Mouse (Mus musculus): Measurements from ENCODE around the gene Gnb2. TPM values are rescaled to one million over a fixed set of nuclear protein-coding genes. Genes with fewer than 3 reads are reported as not detected.

Gnb2 gene
- polyA plus RNA-seq, 1 experiment from 2014 or later: 417 TPM

GRCm38 (mm10) chr5:137526192-137526936 is 6.9 kb downstream of the Gnb2 start:
- peak overlapping the region; percentile 81 for H3K27ac ChIP-seq
- no peak overlapping the region for H3K4me3 ChIP-seq (replicated peaks)
- H3K4me2 ChIP-seq: no peak overlapping the region
- H3K27me3 ChIP-seq: no peaks in the 10 kb centered on the region
- ATAC-seq (ENCODE audit: low FRiP score): no peak
- peaks cover 86% of the 10 kb centered on the region for H3K36me3 ChIP-seq (replicated peaks)
- peak overlapping the region; percentile 21; the same call in 1 of the 2 replicates for H3K9ac ChIP-seq
- 45% methylated on average over 16 of the region's 16 CpGs for WGBS
- no peaks in the 10 kb centered on the region for H3K9me3 ChIP-seq
- peaks cover 42% of the 10 kb centered on the region for H3K4me1 ChIP-seq

- Histone ChIP-seq H3K9me3 (no peaks in the 10 kb centered on the region), H3K4me2 (no peak overlapping the region), H3K27ac (peak overlapping the region; percentile 66), H3K4me1 (peaks cover 39% of the 10 kb centered on the region), H3K4me3 (replicated peaks) (no peak overlapping the region), H3K36me3 (replicated peaks) (peaks cover 95% of the 10 kb centered on the region), H3K27me3 (no peaks in the 10 kb centered on the region), H3K9ac (no peak overlapping the region)
- 76% methylated on average over 16 of the region's 16 CpGs for WGBS
- no peak for ATAC-seq (ENCODE audit: low FRiP score)
Observed at GRCm38 (mm10) chr5:137525511-137525910, 7.8 kb downstream of the Gnb2 start.

GRCm38 (mm10) chr5:137524671-137525070 is 8.6 kb downstream of the Gnb2 start:
- Histone ChIP-seq H3K4me1 (peaks cover 30% of the 10 kb centered on the region), H3K27ac (peak overlapping the region; percentile 66; the same call in 1 of the 2 replicates), H3K27me3 (no peaks in the 10 kb centered on the region), H3K9ac (no peak overlapping the region), H3K4me2 (no peak overlapping the region), H3K4me3 (replicated peaks) (no peak overlapping the region), H3K9me3 (no peaks in the 10 kb centered on the region), H3K36me3 (replicated peaks) (peaks cover 98% of the 10 kb centered on the region)
- 87% methylated on average over 13 of the region's 13 CpGs for WGBS
- no peak for ATAC-seq (ENCODE audit: low FRiP score)

GRCm38 (mm10) chr5:137524251-137524515 is 9.1 kb downstream of the Gnb2 start:
- peaks cover 98% of the 10 kb centered on the region for H3K36me3 ChIP-seq (replicated peaks)
- no peaks in the 10 kb centered on the region for H3K9me3 ChIP-seq
- H3K27ac ChIP-seq: peak overlapping the region; percentile 56; the same call in 1 of the 2 replicates
- H3K27me3 ChIP-seq: no peaks in the 10 kb centered on the region
- H3K9ac ChIP-seq: no peak overlapping the region
- no peak for ATAC-seq (ENCODE audit: low FRiP score)
- H3K4me1 ChIP-seq: peaks cover 25% of the 10 kb centered on the region
- 94% methylated on average over 8 of the region's 8 CpGs for WGBS
- H3K4me2 ChIP-seq: no peak overlapping the region
- no peak overlapping the region for H3K4me3 ChIP-seq (replicated peaks)

- H3K27ac ChIP-seq: peak overlapping the region; percentile 56; the same call in 1 of the 2 replicates
- H3K4me2 ChIP-seq: no peak overlapping the region
- no peaks in the 10 kb centered on the region for H3K9me3 ChIP-seq
- no peak overlapping the region; the same call in 1 of the 2 replicates for H3K4me3 ChIP-seq (replicated peaks)
- WGBS: 84% methylated on average over 25 of the region's 25 CpGs
- no peak for ATAC-seq (ENCODE audit: low FRiP score)
- no peak overlapping the region for H3K9ac ChIP-seq
- no peaks in the 10 kb centered on the region for H3K27me3 ChIP-seq
- peaks cover 25% of the 10 kb centered on the region for H3K4me1 ChIP-seq
- H3K36me3 ChIP-seq (replicated peaks): peaks cover 98% of the 10 kb centered on the region
Observed at GRCm38 (mm10) chr5:137523396-137524250, 9.7 kb downstream of the Gnb2 start.

- Histone ChIP-seq H3K9ac (no peak overlapping the region), H3K4me2 (no peak overlapping the region), H3K27ac (no peak overlapping the region), H3K36me3 (replicated peaks) (peaks cover 92% of the 10 kb centered on the region), H3K27me3 (no peaks in the 10 kb centered on the region), H3K9me3 (no peaks in the 10 kb centered on the region), H3K4me3 (replicated peaks) (no peak overlapping the region), H3K4me1 (peaks cover 24% of the 10 kb centered on the region)
- no peak for ATAC-seq (ENCODE audit: low FRiP score)
- 76% methylated on average over 11 of the region's 11 CpGs for WGBS
Observed at GRCm38 (mm10) chr5:137522711-137523110, 10.6 kb downstream of the Gnb2 start.

GRCm38 (mm10) chr5:137521861-137522260 is 11.4 kb downstream of the Gnb2 start:
- no peaks in the 10 kb centered on the region for H3K9me3 ChIP-seq
- no peak overlapping the region for H3K9ac ChIP-seq
- H3K4me2 ChIP-seq: no peak overlapping the region
- peaks cover 88% of the 10 kb centered on the region for H3K36me3 ChIP-seq (replicated peaks)
- no peaks in the 10 kb centered on the region for H3K27me3 ChIP-seq
- no peak overlapping the region for H3K4me3 ChIP-seq (replicated peaks)
- no peak for ATAC-seq (ENCODE audit: low FRiP score)
- no peak overlapping the region for H3K27ac ChIP-seq
- H3K4me1 ChIP-seq: peaks cover 17% of the 10 kb centered on the region
- 82% methylated on average over 9 of the region's 9 CpGs for WGBS

- Histone ChIP-seq H3K4me3 (replicated peaks) (no peak overlapping the region), H3K9me3 (no peaks in the 10 kb centered on the region), H3K4me2 (no peak overlapping the region), H3K4me1 (peaks cover 8% of the 10 kb centered on the region), H3K9ac (no peak overlapping the region; the same call in 1 of the 2 replicates), H3K27ac (no peak overlapping the region), H3K27me3 (no peaks in the 10 kb centered on the region), H3K36me3 (replicated peaks) (peaks cover 70% of the 10 kb centered on the region)
- no peak for ATAC-seq (ENCODE audit: low FRiP score)
- WGBS: 95% methylated on average over 27 of the region's 27 CpGs
Observed at GRCm38 (mm10) chr5:137519691-137520550, 13.4 kb downstream of the Gnb2 start.

- no peaks in the 10 kb centered on the region for H3K9me3 ChIP-seq
- no peak within 1 kb of the TSS; the same call in 1 of the 2 replicates for H3K9ac ChIP-seq
- no peaks in the 10 kb centered on the region for H3K27me3 ChIP-seq
- peaks cover 22% of the 10 kb centered on the region for H3K4me1 ChIP-seq
- H3K36me3 ChIP-seq (replicated peaks): peaks cover 61% of the 10 kb centered on the region
- H3K4me3 ChIP-seq (replicated peaks): no peak within 1 kb of the TSS
- ATAC-seq (ENCODE audit: low FRiP score): no peak
- no peak within 1 kb of the TSS for H3K27ac ChIP-seq
- WGBS: 70% methylated on average over 5 of the region's 5 CpGs
- H3K4me2 ChIP-seq: no peak within 1 kb of the TSS
Observed at GRCm38 (mm10) chr5:137518436-137518835, 14.9 kb downstream of the Gnb2 start, which contains the start of gene Gigyf1. TSS of gene Gigyf1 (plus strand) at chr5:137518548.

- H3K4me3 ChIP-seq (replicated peaks): no peak overlapping the region
- peaks cover 47% of the 10 kb centered on the region for H3K4me1 ChIP-seq
- H3K27ac ChIP-seq: no peak overlapping the region
- no peak for ATAC-seq (ENCODE audit: low FRiP score)
- H3K36me3 ChIP-seq (replicated peaks): peaks cover 25% of the 10 kb centered on the region
- no peaks in the 10 kb centered on the region for H3K9me3 ChIP-seq
- WGBS: 94% methylated on average over 3 of the region's 3 CpGs
- no peak overlapping the region; the same call in 1 of the 2 replicates for H3K9ac ChIP-seq
- no peak overlapping the region for H3K4me2 ChIP-seq
- no peaks in the 10 kb centered on the region for H3K27me3 ChIP-seq
Observed at GRCm38 (mm10) chr5:137514811-137515210, 18.5 kb downstream of the Gnb2 start.

- WGBS: 89% methylated on average over 12 of the region's 12 CpGs
Observed at GRCm38 (mm10) chr5:137513951-137514721, 19.2 kb downstream of the Gnb2 start.

More at GRCm38 (mm10) chr5:137513951-137514721, 19.2 kb downstream of the Gnb2 start:
- Histone ChIP-seq H3K27me3 (no peaks in the 10 kb centered on the region), H3K4me2 (no peak overlapping the region), H3K9me3 (no peaks in the 10 kb centered on the region), H3K4me1 (peaks cover 47% of the 10 kb centered on the region), H3K9ac (no peak overlapping the region), H3K36me3 (replicated peaks) (peaks cover 18% of the 10 kb centered on the region), H3K27ac (no peak overlapping the region; the same call in 1 of the 2 replicates), H3K4me3 (replicated peaks) (no peak overlapping the region)
- ATAC-seq (ENCODE audit: low FRiP score): no peak

Measured in forebrain, embryonic 12.5 days (tissue).